Mouse (Mus musculus) kidney, adult 2 months (tissue): ENCODE data around the gene Tango6. TPM values are rescaled to one million over a fixed set of nuclear protein-coding genes. Genes with fewer than 3 reads are reported as not detected.

ENCODE experiments used
- DNase-seq: peaks from one replicate; pipeline ENCODE4 v3.0.0; 2021
- H3K27ac ChIP-seq: fragments of 200-500 bp; 2 replicates; pipeline ENCODE4 v1.5.1; 2012; ENCODE audit warnings: low read depth, low read length, control low read depth, inconsistent platforms; ENCODE audit not compliant: insufficient read depth
- H3K27me3 ChIP-seq: fragments of 200-500 bp; replicated peaks from 2 replicates; pipeline ENCODE4 v1.6.1; 2012; ENCODE audit warnings: mild to moderate bottlenecking, moderate library complexity, low read length, inconsistent platforms; ENCODE audit not compliant: control insufficient read depth, insufficient read depth
- H3K36me3 ChIP-seq: fragments of 200-500 bp; 2 replicates; pipeline ENCODE4 v1.6.1; 2012; ENCODE audit warnings: mild to moderate bottlenecking, moderate library complexity, low read length, inconsistent platforms; ENCODE audit not compliant: control insufficient read depth, insufficient read depth
- H3K4me1 ChIP-seq: fragments of 200-500 bp; 2 replicates; pipeline ENCODE4 v1.6.1; 2011; ENCODE audit warnings: low read length; ENCODE audit not compliant: control insufficient read depth, insufficient read depth
- H3K4me3 ChIP-seq: fragments of 200-500 bp; 2 replicates; pipeline ENCODE4 v1.5.1; 2011; ENCODE audit warnings: mild to moderate bottlenecking, low read depth, low read length, control low read depth; ENCODE audit not compliant: insufficient read depth
- CTCF ChIP-seq: fragments of 200-500 bp; conservative IDR thresholded peaks from 2 replicates; pipeline ENCODE4 v1.5.1; 2011; ENCODE audit warnings: low read depth, mild to moderate bottlenecking, control low read depth, low read length, moderate library complexity, mixed read lengths; ENCODE audit not compliant: insufficient read depth, insufficient read length
- POLR2A ChIP-seq: fragments of 200-500 bp; IDR thresholded peaks from one replicate; pipeline ENCODE4 v1.6.1; 2011; ENCODE audit warnings: low read depth, low read length, control low read depth
- WGBS: fragments of 180-500 bp; shearing (Covaris S2); methylation state at CpG from one replicate; pipeline ENCODE4 v1.1.7; 2018; 5-methylcytosine and 5-hydroxymethylcytosine counted together
- polyA plus RNA-seq: library from polyadenylated mRNA; depleted of rRNA; stranded (reverse); fragments of >200 nt; gene quantifications from 2 replicates; pipeline ENCODE4 v1.2.3, GENCODE M21; 2012

Gene Tango6
- polyA plus RNA-seq, 1 experiment, result 6.1 TPM

GRCm38 (mm10) chr8:106642172-106642571, 40.7 kb upstream of the Tango6 start:
- 44% methylated on average over 2 of the region's 2 CpGs for WGBS
- Histone ChIP-seq H3K27me3 (no peaks in the 10 kb centered on the region), H3K27ac (no peak overlapping the region), H3K36me3 (no peaks in the 10 kb centered on the region), H3K4me1 (peaks cover 25% of the 10 kb centered on the region; the same call in 1 of the 2 replicates), H3K4me3 (no peak overlapping the region)
- TF ChIP-seq POLR2A, result no peak
- no peak for TF ChIP-seq CTCF
- DNase-seq, result no peak

- no peaks in the 10 kb centered on the region for H3K27me3 ChIP-seq
- DNase-seq, result no peak
- no peak overlapping the region; the same call in 1 of the 2 replicates for H3K27ac ChIP-seq
- WGBS, result 66% methylated on average over 4 of the region's 4 CpGs
- no peak for TF ChIP-seq CTCF
- TF ChIP-seq POLR2A, result no peak
- no peak overlapping the region for H3K4me3 ChIP-seq
- H3K4me1 ChIP-seq, result peaks cover 23% of the 10 kb centered on the region; the same call in 1 of the 2 replicates
- H3K36me3 ChIP-seq, result no peaks in the 10 kb centered on the region
Observed at GRCm38 (mm10) chr8:106643100-106643499, 39.8 kb upstream of the Tango6 start.

GRCm38 (mm10) chr8:106644957-106645356, 37.9 kb upstream of the Tango6 start:
- Histone ChIP-seq H3K4me1 (peaks cover 16% of the 10 kb centered on the region; the same call in 1 of the 2 replicates), H3K27me3 (no peaks in the 10 kb centered on the region), H3K27ac (no peak overlapping the region), H3K4me3 (no peak overlapping the region), H3K36me3 (no peaks in the 10 kb centered on the region)
- 72% methylated on average over 3 of the region's 3 CpGs for WGBS
- DNase-seq, result no peak
- TF ChIP-seq POLR2A, result no peak
- TF ChIP-seq CTCF, result 0 out of 2 replicates have a peak, but pooled peaks have one; percentile 17

- Histone ChIP-seq H3K36me3 (no peaks in the 10 kb centered on the region), H3K4me1 (peaks cover 13% of the 10 kb centered on the region; the same call in 1 of the 2 replicates), H3K4me3 (no peak overlapping the region), H3K27me3 (no peaks in the 10 kb centered on the region), H3K27ac (no peak overlapping the region)
- TF ChIP-seq POLR2A (no peak), CTCF (no peak)
- DNase-seq, result no peak
- whole genome bisulfite sequencing, result 89% methylated on average over 2 of the region's 2 CpGs
Observed at GRCm38 (mm10) chr8:106646153-106646552, 36.7 kb upstream of the Tango6 start.

GRCm38 (mm10) chr8:106646731-106647130, 36.1 kb upstream of the Tango6 start:
- no peak for DNase-seq
- no peaks in the 10 kb centered on the region for H3K36me3 ChIP-seq
- no peak overlapping the region for H3K4me3 ChIP-seq
- WGBS, result 60% methylated on average over 5 of the region's 5 CpGs
- TF ChIP-seq CTCF (no peak), POLR2A (no peak)
- no peaks in the 10 kb centered on the region for H3K27me3 ChIP-seq
- H3K27ac ChIP-seq, result no peak overlapping the region; the same call in 1 of the 2 replicates
- peaks cover 10% of the 10 kb centered on the region; the same call in 1 of the 2 replicates for H3K4me1 ChIP-seq

GRCm38 (mm10) chr8:106647387-106647786, 35.5 kb upstream of the Tango6 start:
- peak; percentile 83 for DNase-seq
- Histone ChIP-seq H3K27me3 (no peaks in the 10 kb centered on the region), H3K27ac (peak overlapping the region; percentile 13; the same call in 1 of the 2 replicates), H3K4me3 (no peak overlapping the region), H3K36me3 (no peaks in the 10 kb centered on the region), H3K4me1 (peaks cover 4% of the 10 kb centered on the region; the same call in 1 of the 2 replicates)
- TF ChIP-seq POLR2A (no peak), CTCF (peak; percentile 78)
- WGBS, result 31% methylated on average over 2 of the region's 2 CpGs

- peaks cover 3% of the 10 kb centered on the region; the same call in 1 of the 2 replicates for H3K4me1 ChIP-seq
- H3K27ac ChIP-seq, result no peak overlapping the region
- no peak overlapping the region for H3K4me3 ChIP-seq
- 77% methylated on average over 8 of the region's 8 CpGs for WGBS
- DNase-seq, result peak; percentile 61
- no peaks in the 10 kb centered on the region for H3K36me3 ChIP-seq
- TF ChIP-seq CTCF (no peak), POLR2A (no peak)
- H3K27me3 ChIP-seq, result no peaks in the 10 kb centered on the region
Observed at GRCm38 (mm10) chr8:106648421-106648820, 34.4 kb upstream of the Tango6 start.

- Histone ChIP-seq H3K27me3 (no peaks in the 10 kb centered on the region), H3K27ac (no peak overlapping the region), H3K4me1 (no peaks in the 10 kb centered on the region), H3K4me3 (no peak overlapping the region), H3K36me3 (peaks cover 2% of the 10 kb centered on the region; the same call in 1 of the 2 replicates)
- DNase-seq, result no peak
- no peak for TF ChIP-seq CTCF
- TF ChIP-seq POLR2A, result no peak
- WGBS, result 66% methylated on average over 3 of the region's 3 CpGs
Observed at GRCm38 (mm10) chr8:106651994-106652393, 30.9 kb upstream of the Tango6 start.
